Mouse (Mus musculus) limb, embryonic 13.5 days (tissue): Measurements from ENCODE around the gene Ahsa1. TPM values are rescaled to one million over a fixed set of nuclear protein-coding genes. Genes with fewer than 3 reads are reported as not detected.
"Not testable (repeated sequence)": the region's sequence is repeated elsewhere in the genome, so short reads cannot be mapped to it uniquely, and the experiment has no call there.

ENCODE experiments used
- ATAC-seq: fragments of 200-750 bp; cut with Nextera tagmentation; 2 replicates; pipeline ENCODE4 v1.8.0; 2017; ENCODE audit warnings: low read depth, moderate number of reproducible peaks, moderate TSS enrichment; ENCODE audit not compliant: low FRiP score
- H3K27ac ChIP-seq: fragments of 300-500 bp; sonication (generic); 2 replicates; pipeline ENCODE4 v1.5.1; 2015; ENCODE audit warnings: inconsistent platforms, mild to moderate bottlenecking, moderate library complexity
- H3K27me3 ChIP-seq: fragments of 300-500 bp; sonication (generic); 2 replicates; pipeline ENCODE4 v1.6.1; 2015; ENCODE audit warnings: mild to moderate bottlenecking, inconsistent platforms
- H3K36me3 ChIP-seq: fragments of 300-500 bp; sonication (generic); 2 replicates; pipeline ENCODE4 v1.6.1; 2015; ENCODE audit warnings: inconsistent platforms, mild to moderate bottlenecking, moderate library complexity
- H3K4me1 ChIP-seq: fragments of 300-500 bp; sonication (generic); 2 replicates; pipeline ENCODE4 v1.6.1; 2015; ENCODE audit warnings: inconsistent platforms
- H3K4me2 ChIP-seq: fragments of 300-500 bp; sonication (generic); replicated peaks from 2 replicates; pipeline ENCODE4 v1.6.1; 2015; ENCODE audit warnings: inconsistent platforms, mild to moderate bottlenecking, moderate library complexity
- H3K4me3 ChIP-seq: fragments of 300-500 bp; sonication (generic); 2 replicates; pipeline ENCODE4 v1.5.1; 2015; ENCODE audit warnings: moderate library complexity, mild to moderate bottlenecking, inconsistent platforms
- H3K9ac ChIP-seq: fragments of 300-500 bp; sonication (generic); 2 replicates; pipeline ENCODE4 v1.6.1; 2015; ENCODE audit warnings: mild to moderate bottlenecking, inconsistent platforms
- H3K9me3 ChIP-seq: fragments of 300-500 bp; sonication (generic); 2 replicates; pipeline ENCODE4 v1.6.1; 2016; ENCODE audit warnings: inconsistent platforms
- WGBS: fragments of 180-500 bp; shearing (Covaris S2); methylation state at CpG from one replicate; pipeline ENCODE4 v1.1.7; 2015; 5-methylcytosine and 5-hydroxymethylcytosine counted together
- polyA plus RNA-seq: library from polyadenylated mRNA; unstranded; fragments of >200 nt; fragmentation: Nextera tagmentation; extraction: Ambion mirVana; gene quantifications from 2 replicates; pipeline ENCODE4 v1.2.1, GENCODE M21; 2015

Ahsa1 gene
- polyA plus RNA-seq, 1 experiment from 2014 or later: 223 TPM

DNA sequence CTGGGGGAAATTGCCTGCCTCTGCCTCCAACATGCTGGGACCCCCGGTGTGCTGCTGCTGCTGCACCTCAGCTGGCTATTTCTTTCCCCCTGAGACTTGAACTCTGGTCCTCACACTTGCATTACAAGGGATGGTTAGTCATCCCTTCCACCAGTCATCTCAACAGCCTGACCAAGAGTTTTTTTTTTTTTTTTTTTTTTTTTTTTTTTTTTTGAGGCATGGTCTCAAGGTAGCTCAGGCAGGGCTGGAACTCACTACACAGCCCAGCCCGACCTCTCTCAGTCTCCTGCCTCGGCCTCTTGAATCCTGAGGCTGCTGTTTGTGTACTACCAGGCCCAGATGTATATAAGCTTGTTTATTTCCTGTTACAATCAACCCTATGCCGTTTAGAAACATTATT, 18.0 kb downstream of the Ahsa1 start:
- no peaks in the 10 kb centered on the region for H3K9me3 ChIP-seq
- H3K4me1 ChIP-seq: no peaks in the 10 kb centered on the region
- no peak overlapping the region for H3K9ac ChIP-seq
- no peak overlapping the region for H3K4me3 ChIP-seq
- ATAC-seq: no peak
- 74% methylated on average over 4 of the region's 4 CpGs for WGBS
- no peaks in the 10 kb centered on the region for H3K36me3 ChIP-seq
- H3K27me3 ChIP-seq: no peaks in the 10 kb centered on the region
- no peak overlapping the region for H3K27ac ChIP-seq
- no peak overlapping the region for H3K4me2 ChIP-seq

DNA sequence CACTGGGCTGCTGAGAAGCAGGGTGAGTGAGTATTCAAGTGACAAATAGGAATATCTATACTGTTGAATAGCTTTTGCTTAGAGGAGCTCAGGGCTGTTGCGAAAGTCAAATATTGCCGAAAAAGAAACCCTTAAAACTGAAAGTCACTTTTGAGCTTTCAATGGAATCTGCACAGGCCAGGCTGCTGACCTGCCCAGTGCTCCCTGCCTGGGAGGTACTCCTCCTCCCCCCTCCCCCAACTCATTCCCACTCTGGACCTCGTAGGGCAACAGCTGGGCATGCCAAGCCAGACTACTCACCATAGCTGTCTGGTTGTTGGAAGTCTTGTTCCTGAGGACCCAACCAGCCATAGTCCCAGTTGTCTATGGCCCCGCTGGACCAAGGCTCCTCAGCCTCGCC, 18.4 kb downstream of the Ahsa1 start:
- Histone ChIP-seq H3K36me3 (no peaks in the 10 kb centered on the region), H3K9ac (no peak overlapping the region), H3K4me2 (no peak overlapping the region), H3K9me3 (no peaks in the 10 kb centered on the region), H3K4me1 (no peaks in the 10 kb centered on the region), H3K4me3 (no peak overlapping the region), H3K27me3 (no peaks in the 10 kb centered on the region), H3K27ac (no peak overlapping the region)
- 79% methylated on average over 5 of the region's 5 CpGs for WGBS
- ATAC-seq: no peak

DNA sequence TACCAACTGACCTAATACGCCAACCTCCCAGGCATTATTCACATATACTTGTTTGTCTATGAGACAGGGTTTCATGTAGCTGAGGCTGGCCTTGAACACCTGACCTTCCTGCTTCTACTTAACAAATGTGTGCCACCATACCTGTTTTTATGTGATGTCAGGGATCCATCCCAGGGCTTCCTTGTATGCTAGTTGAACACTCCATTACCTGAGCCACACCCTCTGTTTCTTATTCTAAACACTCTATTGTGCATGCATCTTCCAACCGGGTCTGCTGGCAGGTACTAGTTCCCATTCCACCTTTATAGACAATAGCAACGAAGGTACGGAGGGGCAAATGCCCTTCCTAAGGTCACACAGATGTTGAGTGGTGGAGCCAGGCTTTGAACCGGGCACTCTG, 22.8 kb downstream of the Ahsa1 start:
- Histone ChIP-seq H3K4me3 (no peak overlapping the region), H3K4me1 (no peaks in the 10 kb centered on the region), H3K9ac (no peak overlapping the region), H3K4me2 (no peak overlapping the region), H3K27ac (no peak overlapping the region), H3K36me3 (no peaks in the 10 kb centered on the region), H3K27me3 (no peaks in the 10 kb centered on the region), H3K9me3 (no peaks in the 10 kb centered on the region)
- WGBS: 94% methylated on average over 5 of the region's 5 CpGs
- ATAC-seq: no peak

- H3K4me1 ChIP-seq: 0 out of 2 replicates have a peak, but pooled peaks cover 1% of the 10 kb centered on the region
- no peak overlapping the region for H3K4me2 ChIP-seq
- H3K9me3 ChIP-seq: no peaks in the 10 kb centered on the region
- peaks cover 9% of the 10 kb centered on the region for H3K27me3 ChIP-seq
- H3K9ac ChIP-seq: no peak overlapping the region
- H3K36me3 ChIP-seq: no peaks in the 10 kb centered on the region
- no peak for ATAC-seq
- no peak overlapping the region for H3K27ac ChIP-seq
- 74% methylated on average over 6 of the region's 6 CpGs for WGBS
- no peak overlapping the region for H3K4me3 ChIP-seq
Measured at GRCm38 (mm10) chr12:87293934-87294333, 27.7 kb downstream of the Ahsa1 start.

- H3K4me2 ChIP-seq: peak overlapping the region; percentile 97
- peak; percentile 41 for ATAC-seq
- H3K4me3 ChIP-seq: peak overlapping the region; percentile 77
- no peaks in the 10 kb centered on the region for H3K9me3 ChIP-seq
- WGBS: 7% methylated on average over 29 of the region's 29 CpGs
- no peak overlapping the region for H3K27ac ChIP-seq
- peaks cover 40% of the 10 kb centered on the region for H3K27me3 ChIP-seq
- no peaks in the 10 kb centered on the region for H3K36me3 ChIP-seq
- peaks cover 16% of the 10 kb centered on the region; the same call in 1 of the 2 replicates for H3K4me1 ChIP-seq
- H3K9ac ChIP-seq: peak overlapping the region; percentile 78
Measured at GRCm38 (mm10) chr12:87299037-87299656, 32.9 kb downstream of the Ahsa1 start.

GRCm38 (mm10) chr12:87299657-87300440, 33.6 kb downstream of the Ahsa1 start, which contains the start of gene Ism2:
Gene Ism2 (minus strand): TSS chr12:87299705.
- ATAC-seq: peak; percentile 80
- Histone ChIP-seq H3K9me3 (no peaks in the 10 kb centered on the region), H3K27ac (no peak within 1 kb of the TSS), H3K4me2 (peak within 1 kb of the TSS; percentile 97), H3K36me3 (no peaks in the 10 kb centered on the region), H3K4me1 (peaks cover 16% of the 10 kb centered on the region; the same call in 1 of the 2 replicates), H3K4me3 (peak within 1 kb of the TSS; percentile 77), H3K9ac (peak within 1 kb of the TSS; percentile 78), H3K27me3 (peaks cover 40% of the 10 kb centered on the region)
- under 1% methylated on average over 70 of the region's 86 CpGs for WGBS

DNA sequence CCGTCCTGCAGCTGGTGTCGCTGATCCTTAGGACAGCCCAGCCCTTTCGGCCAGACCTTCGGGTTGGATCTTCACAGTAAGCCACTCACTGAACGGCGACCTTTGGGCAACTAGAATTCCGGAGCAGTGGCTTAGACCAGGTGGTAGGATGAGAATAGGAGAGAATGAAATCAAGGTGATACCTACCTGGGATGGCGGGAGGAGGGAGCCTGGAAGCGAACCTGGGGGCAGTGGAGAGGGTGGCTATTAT, 34.1 kb downstream of the Ahsa1 start:
- peak overlapping the region; percentile 78 for H3K9ac ChIP-seq
- H3K27me3 ChIP-seq: peaks cover 40% of the 10 kb centered on the region
- WGBS: 0% methylated on average over 9 of the region's 9 CpGs
- H3K4me1 ChIP-seq: peaks cover 17% of the 10 kb centered on the region; the same call in 1 of the 2 replicates
- peak; percentile 21; the same call in 1 of the 2 replicates for ATAC-seq
- H3K4me2 ChIP-seq: peak overlapping the region; percentile 97
- no peaks in the 10 kb centered on the region for H3K9me3 ChIP-seq
- H3K4me3 ChIP-seq: peak overlapping the region; percentile 77
- H3K36me3 ChIP-seq: no peaks in the 10 kb centered on the region
- H3K27ac ChIP-seq: no peak overlapping the region

DNA sequence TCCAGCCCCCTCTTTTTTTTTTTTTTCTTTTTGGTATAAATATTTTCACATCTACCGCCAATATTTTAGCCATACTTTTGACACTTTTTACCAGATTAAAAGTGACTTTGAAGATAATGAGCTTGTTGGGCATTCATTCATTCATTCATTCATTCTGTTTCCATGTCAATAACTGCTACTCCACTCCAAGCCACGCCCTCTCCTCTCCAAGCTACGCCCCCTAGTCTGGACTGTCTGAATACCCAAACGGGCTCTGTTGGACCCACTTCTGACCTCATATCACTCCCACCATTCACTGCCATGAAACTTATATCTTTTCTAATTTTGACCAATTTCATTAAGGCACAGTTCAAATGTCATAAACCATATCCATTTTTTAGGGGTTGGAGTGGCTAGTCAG, 34.9 kb downstream of the Ahsa1 start:
- WGBS: 50% methylated on average over 4 of the region's 4 CpGs
- Histone ChIP-seq H3K9ac (no peak overlapping the region), H3K4me3 (no peak overlapping the region), H3K4me2 (no peak overlapping the region), H3K36me3 (no peaks in the 10 kb centered on the region), H3K9me3 (no peaks in the 10 kb centered on the region), H3K27me3 (peaks cover 40% of the 10 kb centered on the region), H3K27ac (no peak overlapping the region), H3K4me1 (peaks cover 26% of the 10 kb centered on the region)
- ATAC-seq: no peak

DNA sequence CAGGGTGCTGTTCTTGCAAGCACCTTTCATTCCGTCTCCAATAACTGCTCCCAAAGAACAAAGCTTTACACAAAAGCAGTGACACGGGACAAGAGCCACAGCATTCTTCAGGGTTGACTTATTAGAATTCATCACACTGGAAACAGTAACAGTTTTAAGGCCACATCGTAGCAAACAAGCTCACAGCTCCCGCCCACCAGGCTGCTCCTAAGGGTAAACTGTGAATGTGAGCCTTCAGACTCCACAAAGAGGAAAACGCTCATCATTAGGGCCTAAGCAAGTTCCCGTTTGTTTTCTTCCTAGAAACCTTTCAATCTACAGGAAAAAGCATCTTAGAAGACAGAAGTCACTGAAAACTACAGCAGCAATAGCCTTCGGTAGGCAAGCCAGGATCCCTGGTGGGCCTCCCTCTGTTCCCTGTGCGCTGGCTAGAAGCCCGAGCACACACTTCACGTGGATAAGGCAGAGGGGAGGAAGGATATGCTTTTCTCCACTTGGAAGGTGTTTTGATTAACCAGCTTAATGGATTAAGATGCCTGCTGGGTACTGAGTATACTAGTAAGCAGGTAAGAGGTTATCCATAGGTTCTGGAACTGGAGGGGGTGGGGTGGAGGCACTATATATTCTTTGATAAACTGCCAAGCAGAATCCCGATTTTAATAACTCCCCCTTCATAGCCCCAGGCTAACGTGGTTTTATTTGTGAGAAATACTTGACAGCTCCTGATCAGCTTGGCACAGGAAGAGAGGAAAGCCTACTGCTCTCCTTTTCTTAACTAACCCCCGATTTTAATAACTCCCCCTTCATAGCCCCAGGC, 39.7 kb downstream of the Ahsa1 start:
- H3K4me3 ChIP-seq: no peak overlapping the region
- no peaks in the 10 kb centered on the region for H3K9me3 ChIP-seq
- 35% methylated on average over 13 of the region's 13 CpGs for WGBS
- H3K9ac ChIP-seq: no peak overlapping the region
- H3K4me1 ChIP-seq: peaks cover 10% of the 10 kb centered on the region
- peaks cover 10% of the 10 kb centered on the region for H3K27me3 ChIP-seq
- no peak overlapping the region for H3K27ac ChIP-seq
- ATAC-seq: peak; percentile 15; the same call in 1 of the 2 replicates
- H3K36me3 ChIP-seq: peaks cover 29% of the 10 kb centered on the region
- H3K4me2 ChIP-seq: no peak overlapping the region; the same call in 1 of the 2 replicates

DNA sequence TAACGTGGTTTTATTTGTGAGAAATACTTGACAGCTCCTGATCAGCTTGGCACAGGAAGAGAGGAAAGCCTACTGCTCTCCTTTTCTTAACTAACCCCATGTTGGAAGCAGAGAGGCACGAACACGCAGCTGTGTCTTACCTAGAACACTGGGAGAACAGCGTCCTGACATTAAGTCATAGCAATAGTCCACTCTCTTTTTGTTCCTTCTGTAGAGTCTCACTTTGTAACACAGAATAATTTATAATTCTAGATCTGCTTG, 40.2 kb downstream of the Ahsa1 start:
- H3K4me2 ChIP-seq, H3K9me3 ChIP-seq, H3K27ac ChIP-seq, ATAC-seq, H3K4me3 ChIP-seq, H3K27me3 ChIP-seq, H3K9ac ChIP-seq: not testable (repeated sequence)
- H3K36me3 ChIP-seq: peaks cover 31% of the 10 kb centered on the region
- 60% methylated on average over 4 of the region's 4 CpGs for WGBS
- H3K4me1 ChIP-seq: peaks cover 10% of the 10 kb centered on the region

GRCm38 (mm10) chr12:87313098-87313497, 46.8 kb downstream of the Ahsa1 start:
- H3K9me3 ChIP-seq: no peaks in the 10 kb centered on the region
- no peak overlapping the region for H3K27ac ChIP-seq
- H3K4me1 ChIP-seq: no peaks in the 10 kb centered on the region
- H3K27me3 ChIP-seq: no peaks in the 10 kb centered on the region
- 76% methylated on average over 2 of the region's 2 CpGs for WGBS
- no peak for ATAC-seq
- H3K4me3 ChIP-seq: no peak overlapping the region
- no peak overlapping the region for H3K9ac ChIP-seq
- H3K36me3 ChIP-seq: peaks cover 54% of the 10 kb centered on the region
- no peak overlapping the region for H3K4me2 ChIP-seq

DNA sequence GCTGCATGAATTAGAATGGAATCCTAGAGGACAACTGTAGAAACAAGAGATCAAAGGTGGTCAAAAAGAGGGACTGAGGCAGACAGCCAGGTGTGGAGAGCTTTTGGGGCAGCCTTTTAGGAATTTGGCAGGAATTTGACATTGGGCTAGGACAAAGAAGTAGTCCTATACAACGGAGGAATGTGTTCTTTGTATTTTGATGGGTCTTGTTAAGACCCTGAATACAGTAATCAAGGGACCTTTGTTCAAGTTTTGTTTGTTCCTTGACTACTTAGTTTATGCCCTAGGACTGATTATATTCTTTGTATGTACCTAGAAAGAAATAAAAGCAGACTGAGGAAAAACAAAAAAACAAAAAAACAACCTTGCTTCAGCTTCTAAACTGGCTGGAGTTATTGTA, 51.7 kb downstream of the Ahsa1 start:
- no peak for ATAC-seq
- H3K27me3 ChIP-seq: no peaks in the 10 kb centered on the region
- H3K36me3 ChIP-seq: peaks cover 23% of the 10 kb centered on the region; the same call in 1 of the 2 replicates
- no peak overlapping the region for H3K4me2 ChIP-seq
- no peak overlapping the region for H3K9ac ChIP-seq
- H3K27ac ChIP-seq: no peak overlapping the region
- no peak overlapping the region for H3K4me3 ChIP-seq
- H3K4me1 ChIP-seq: no peaks in the 10 kb centered on the region
- H3K9me3 ChIP-seq: no peaks in the 10 kb centered on the region
- 79% methylated on average over 1 of the region's 1 CpGs for WGBS
